ENCODE assay signal across 19 mouse cellular contexts in the genomic region with DNA sequence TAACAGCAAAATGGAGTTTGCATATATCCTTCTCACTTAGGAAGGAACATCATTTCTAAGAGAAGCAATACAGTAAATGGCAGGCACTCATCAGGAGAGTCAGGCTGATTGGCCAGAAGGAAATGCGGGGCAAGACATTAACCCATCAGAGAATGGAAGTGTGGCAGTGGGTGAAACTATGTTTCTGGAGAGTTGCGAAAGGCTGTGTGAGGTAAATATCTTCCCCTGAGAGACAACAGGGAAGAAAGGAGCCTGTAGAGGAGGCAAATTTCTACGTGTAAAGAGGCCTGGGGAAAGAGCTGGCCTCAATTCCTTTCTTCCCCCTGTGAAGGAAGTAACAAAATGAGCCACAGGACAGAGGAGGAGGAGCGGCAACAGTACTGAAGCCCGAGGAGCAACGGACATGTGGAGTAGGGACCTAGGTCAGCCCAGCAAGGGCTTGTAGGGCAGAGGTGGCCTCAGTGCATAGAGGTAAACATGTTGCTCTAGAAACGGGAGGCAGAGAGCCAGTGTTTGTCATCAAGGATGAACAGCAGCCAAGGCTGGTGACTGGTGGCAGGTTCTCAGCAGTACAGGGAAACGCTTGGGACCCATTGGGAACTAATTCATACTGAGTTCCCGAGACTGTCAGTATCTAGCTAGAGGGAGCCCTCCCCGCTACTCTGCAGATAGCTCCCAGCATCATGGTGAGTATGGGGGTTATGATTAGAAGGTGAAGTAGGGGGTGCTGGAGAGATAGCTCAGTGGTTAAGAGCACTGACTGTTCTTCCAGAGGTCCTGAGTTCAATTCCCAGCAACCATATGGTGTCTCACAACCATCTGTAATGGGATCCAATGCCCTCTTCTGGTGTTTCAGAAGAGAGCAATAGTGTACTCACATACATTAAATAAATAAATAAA. TPM values are rescaled to one million over a fixed set of nuclear protein-coding genes. Genes with fewer than 3 reads are reported as not detected.
DNase-seq lines count a peak whose midpoint lies in the region; ATAC-seq and TF ChIP-seq lines count a peak whose summit lies in the region.
"Had no signal": no experiment of that assay in that cellular context is flagged by ENCODE, and none has a peak within 500 bp of the region (broad histone marks: within the 10 kb centered on the region; RNA-seq: fewer than 3 reads in every experiment).

No protein-coding gene starts in this region.

- TF ChIP-seq CTCF in thymus, adult 2 months (IDR thresholded peaks at IDR 0.05; ENCODE audit: borderline replicate concordance, control insufficient read depth, extremely low read depth, insufficient read depth, low read length, poor library complexity), result no peak

- no peaks in the 10 kb centered on the region for H3K36me3 ChIP-seq in thymus, adult 2 months (ENCODE audit: control insufficient read depth, insufficient read depth, low read length)
- no peaks in the 10 kb centered on the region for H3K36me3 ChIP-seq in liver, embryonic 13.5 days
- no peaks in the 10 kb centered on the region for H3K36me3 ChIP-seq in midbrain, embryonic 14.5 days (ENCODE audit: control insufficient read depth, insufficient read depth, low read length)
- H3K36me3 ChIP-seq: midbrain, embryonic 10.5 days had no signal

- no peak; the same call in 1 of the 2 replicates for ATAC-seq in liver, embryonic 13.5 days (ENCODE audit: low read depth)
- no peak for ATAC-seq in midbrain, embryonic 14.5 days (ENCODE audit: low FRiP score, low TSS enrichment)
- ATAC-seq: activated CD4-positive, CD25-positive, alpha-beta regulatory T cell, adult 4 months; intestine, embryonic 16.5 days had no signal

- peaks cover 37% of the 10 kb centered on the region for H3K4me1 ChIP-seq in thymus, adult 2 months (replicated peaks; ENCODE audit: control insufficient read depth, insufficient read depth, low read length)
- peaks cover 39% of the 10 kb centered on the region for H3K4me1 ChIP-seq in liver, embryonic 13.5 days (replicated peaks)
- no peaks in the 10 kb centered on the region for H3K4me1 ChIP-seq in midbrain, embryonic 14.5 days (ENCODE audit: control insufficient read depth, insufficient read depth, low read length)
- H3K4me1 ChIP-seq: midbrain, embryonic 10.5 days had no signal

- H3K4me3 ChIP-seq in thymus, adult 2 months (ENCODE audit: control insufficient read depth, insufficient read depth, low read length), result no peak overlapping the region
- H3K4me3 ChIP-seq in liver, embryonic 13.5 days (replicated peaks), result no peak overlapping the region
- H3K4me3 ChIP-seq in midbrain, embryonic 14.5 days (replicated peaks; ENCODE audit: low read depth, low read length), result no peak overlapping the region
- H3K4me3 ChIP-seq: midbrain, embryonic 10.5 days had no signal

- intact Hi-C loops in left cerebral cortex, postnatal 4 days (cut with DNase I), result no loop called here

- no peaks in the 10 kb centered on the region for H3K27me3 ChIP-seq in thymus, adult 2 months (ENCODE audit: control insufficient read depth, insufficient read depth, low read length)
- H3K27me3 ChIP-seq in liver, embryonic 13.5 days, result no peaks in the 10 kb centered on the region
- no peaks in the 10 kb centered on the region for H3K27me3 ChIP-seq in midbrain, embryonic 14.5 days (ENCODE audit: control insufficient read depth, insufficient read depth, low read length)
- H3K27me3 ChIP-seq: CH12.LX had no signal

- no peaks in the 10 kb centered on the region for H3K9me3 ChIP-seq in liver, embryonic 13.5 days (replicated peaks)
- H3K9me3 ChIP-seq in midbrain, embryonic 14.5 days (ENCODE audit: control insufficient read depth, low read length), result no peaks in the 10 kb centered on the region
- H3K9me3 ChIP-seq: midbrain, embryonic 10.5 days had no signal

- H3K27ac ChIP-seq in thymus, adult 2 months (ENCODE audit: control insufficient read depth, insufficient read depth, low read length), result peak overlapping the region; percentile 98
- peak overlapping the region; percentile 72 for H3K27ac ChIP-seq in liver, embryonic 13.5 days
- no peak overlapping the region for H3K27ac ChIP-seq in midbrain, embryonic 14.5 days (replicated peaks; ENCODE audit: low read depth, low read length)
- H3K27ac ChIP-seq: hindbrain, embryonic 14.5 days; kidney, postnatal 0 days; midbrain, embryonic 10.5 days had no signal

- peak; percentile 7 for DNase-seq in adrenal gland, adult 2 months
- no peak for DNase-seq in adrenal gland, adult 8-10 months
- DNase-seq in thymus, adult 2 months, result no peak
- no peak for DNase-seq in thymus, adult 18-20 months
- DNase-seq in liver, embryonic 13.5 days, result no peak
- no peak for DNase-seq in left cerebral cortex, postnatal 4 days
- DNase-seq in midbrain, embryonic 14.5 days, result no peak
- no peak for DNase-seq in retina, postnatal 1 day
- DNase-seq: cerebellum, adult 9-11 months; embryo, embryonic 11 days; lung, postnatal 14 days; right cerebral cortex, adult 18-20 months; spleen, adult 18-20 months had no signal

- WGBS in thymus, adult 2 months, result 86% methylated on average over 10 of the region's 10 CpGs
- 62% methylated on average over 10 of the region's 10 CpGs for WGBS in liver, embryonic 13.5 days (ENCODE audit: insufficient replicate concordance)
- WGBS in midbrain, embryonic 14.5 days, result 84% methylated on average over 10 of the region's 10 CpGs

- peak overlapping the region; percentile 46 for H3K4me2 ChIP-seq in liver, embryonic 13.5 days
- no peak overlapping the region for H3K4me2 ChIP-seq in midbrain, embryonic 14.5 days (ENCODE audit: low read length)
- H3K4me2 ChIP-seq: hindbrain, embryonic 14.5 days had no signal

- peak overlapping the region; percentile 24; the same call in 1 of the 2 replicates for H3K9ac ChIP-seq in liver, embryonic 13.5 days
- H3K9ac ChIP-seq in midbrain, embryonic 14.5 days (replicated peaks; ENCODE audit: low read length), result no peak overlapping the region
- H3K9ac ChIP-seq: hindbrain, embryonic 14.5 days had no signal

- TF ChIP-seq POLR2A in thymus, adult 2 months (IDR thresholded peaks at IDR 0.05; ENCODE audit: control insufficient read depth, extremely low read depth, insufficient read depth, low read length, poor library complexity), result no peak

RNA-seq across cellular contexts. Expression of a gene that starts 48.4 kb away (rescaled TPM):
- 10 to 100 TPM; 28.5 to 40.7 TPM for total RNA-seq in adrenal gland, adult 2 months (2021)
- polyA plus RNA-seq in adrenal gland, adult 2 months (2012; rRNA removed), result 3.2 and 4.2 TPM in 2 replicates
- total RNA-seq in adrenal gland, adult 8-10 months (2022), result 10 to 100 TPM; 34.8 to 44.1 (median 37.0) TPM
- 46.2 and 51.7 TPM in 2 replicates for polyA plus RNA-seq in thymus, adult 2 months (2012; rRNA removed)
- polyA plus RNA-seq in liver, embryonic 13.5 days (2015; fragmentation: Nextera tagmentation; extraction: Ambion mirVana), result 24.2 and 28.6 TPM in 2 replicates
- total RNA-seq in left cerebral cortex, postnatal 4 days (2021), result 10 to 100 TPM; 53.5 to 61.5 TPM
- polyA plus RNA-seq in midbrain, embryonic 14.5 days (2014; fragmentation: Nextera tagmentation; extraction: Ambion mirVana), result 61.4 and 65.1 TPM in 2 replicates

RNA-seq across cellular contexts. Expression of a gene that starts 48.6 kb away (rescaled TPM):
- total RNA-seq in adrenal gland, adult 2 months (2021), result 100 to 1,000 TPM; 128 to 135 TPM
- polyA plus RNA-seq in adrenal gland, adult 2 months (2012; rRNA removed), result 5.1 and 7.5 TPM in 2 replicates
- total RNA-seq in adrenal gland, adult 8-10 months (2022), result 100 to 1,000 TPM; 138 to 162 (median 149) TPM
- polyA plus RNA-seq in thymus, adult 2 months (2012; rRNA removed), result 107 and 133 TPM in 2 replicates
- 678 and 901 TPM in 2 replicates for polyA plus RNA-seq in liver, embryonic 13.5 days (2015; fragmentation: Nextera tagmentation; extraction: Ambion mirVana)
- total RNA-seq in left cerebral cortex, postnatal 4 days (2021), result 100 to 1,000 TPM; 291 to 345 TPM
- polyA plus RNA-seq in midbrain, embryonic 14.5 days (2014; fragmentation: Nextera tagmentation; extraction: Ambion mirVana), result 869 and 947 TPM in 2 replicates

Comparison
In these comparisons a context has a peak if more than half of its experiments do, and no peak if none do; other contexts are left out.
1. RNA of a gene that starts 48.6 kb away (polyA plus RNA-seq): 869 to 947 TPM in midbrain, embryonic 14.5 days, 678 to 901 TPM in liver, embryonic 13.5 days and 107 to 133 TPM in thymus, adult 2 months; 5.1 to 7.5 TPM in adrenal gland, adult 2 months; every median in the first group is over 10 times any median in the second.